Mouse (Mus musculus): ENCODE data around the gene Gm9736. TPM values are rescaled to one million over a fixed set of nuclear protein-coding genes. Genes with fewer than 3 reads are reported as not detected.
"Not testable (repeated sequence)": the region's sequence is repeated elsewhere in the genome, so short reads cannot be mapped to it uniquely, and the experiment has no call there.

Gene Gm9736
- polyA plus RNA-seq, 1 experiment = not detected

DNA sequence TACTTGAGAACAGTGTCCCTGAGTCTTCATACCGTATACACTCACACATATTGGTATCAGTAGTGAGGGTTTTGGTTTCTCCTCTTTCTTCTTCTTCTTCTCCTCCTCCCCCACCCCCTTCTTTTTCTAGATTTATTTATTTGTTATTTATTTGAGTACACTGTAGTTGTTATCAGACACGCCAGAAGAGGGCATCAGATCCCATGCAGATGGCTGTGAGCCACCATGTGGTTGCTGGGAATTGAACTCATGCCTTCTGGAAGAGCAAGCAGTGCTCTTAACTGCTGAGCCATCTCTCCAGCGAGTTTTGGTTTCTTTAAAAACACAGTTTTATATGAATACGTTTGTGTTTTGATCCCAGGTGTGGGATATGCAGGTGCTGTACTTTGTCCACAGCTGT, 22.9 kb downstream of the Gm9736 start:
- no peak for TF ChIP-seq GATA1 (IDR thresholded peaks at IDR 0.05; ENCODE audit: low read length)

DNA sequence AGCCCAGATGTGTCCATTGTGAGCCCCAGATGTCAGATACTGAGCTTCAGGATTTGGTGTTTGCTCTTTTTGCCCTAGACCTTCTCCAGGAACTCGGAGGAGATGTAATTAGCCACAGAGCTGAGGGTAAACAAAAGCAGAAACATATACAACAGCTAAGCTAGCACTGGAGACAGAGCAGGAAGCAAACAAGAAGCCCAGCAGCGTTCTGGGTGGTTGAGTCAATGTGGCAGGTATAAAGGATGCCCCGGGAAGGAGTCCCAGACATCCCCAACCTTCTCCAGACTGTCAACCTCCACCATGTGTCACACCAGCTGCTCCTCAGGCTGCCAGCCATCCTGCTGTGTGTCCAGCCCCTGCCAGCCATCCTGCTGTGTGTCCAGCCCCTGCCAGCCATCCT, 25.0 kb downstream of the Gm9736 start, which contains the start of gene Gm10100:
TSS of gene Gm10100 (plus strand) at position 301 of the 400 bp plus-strand sequence.
- TF ChIP-seq GATA1 (IDR thresholded peaks at IDR 0.05; ENCODE audit: low read length) = no peak

DNA sequence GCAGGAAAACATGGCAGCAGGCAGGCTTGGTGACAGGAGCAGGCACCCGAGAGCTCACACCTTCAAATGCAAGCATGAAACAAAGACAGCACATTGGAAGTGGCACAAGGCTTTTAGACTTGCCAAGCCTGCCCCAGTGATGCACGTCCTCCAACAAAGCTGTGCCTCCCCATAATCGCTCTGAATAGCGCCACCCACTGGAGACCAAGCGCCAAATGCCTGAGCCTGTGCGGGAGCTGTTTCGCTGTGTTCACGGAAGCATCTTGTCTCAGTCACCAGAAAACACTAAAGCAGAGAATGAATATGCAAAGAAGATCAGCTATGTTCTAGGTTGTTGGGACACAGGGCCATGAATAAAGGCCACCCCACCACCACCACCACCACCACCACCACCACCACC, 26.3 kb downstream of the Gm9736 start:
- no peak for TF ChIP-seq GATA1 (IDR thresholded peaks at IDR 0.05; ENCODE audit: low read length)

DNA sequence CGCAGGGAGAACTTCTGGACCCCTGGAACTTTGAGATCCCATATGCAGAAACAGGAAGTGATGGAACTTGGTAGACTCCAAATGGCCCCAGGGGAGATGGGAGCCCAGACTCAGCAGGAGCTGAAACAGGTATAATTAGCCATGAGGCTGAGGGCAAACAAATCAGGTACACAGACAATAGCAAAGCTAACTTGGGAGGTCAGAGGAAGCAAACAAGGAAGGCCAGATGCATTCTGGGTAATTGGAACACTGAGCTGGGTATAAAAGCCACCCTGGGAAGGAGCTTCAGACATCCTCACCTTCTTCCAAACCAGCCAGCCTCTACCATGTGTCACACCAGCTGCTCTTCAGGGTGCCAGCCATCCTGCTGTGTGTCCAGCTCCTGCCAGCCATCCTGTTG, 30.9 kb downstream of the Gm9736 start, which contains the start of gene Krtap12-1:
TSS of gene Krtap12-1 (plus strand) at position 301 of the 400 bp plus-strand sequence.
- not testable (repeated sequence) for TF ChIP-seq GATA1 (IDR thresholded peaks at IDR 0.05; ENCODE audit: low read length)

DNA sequence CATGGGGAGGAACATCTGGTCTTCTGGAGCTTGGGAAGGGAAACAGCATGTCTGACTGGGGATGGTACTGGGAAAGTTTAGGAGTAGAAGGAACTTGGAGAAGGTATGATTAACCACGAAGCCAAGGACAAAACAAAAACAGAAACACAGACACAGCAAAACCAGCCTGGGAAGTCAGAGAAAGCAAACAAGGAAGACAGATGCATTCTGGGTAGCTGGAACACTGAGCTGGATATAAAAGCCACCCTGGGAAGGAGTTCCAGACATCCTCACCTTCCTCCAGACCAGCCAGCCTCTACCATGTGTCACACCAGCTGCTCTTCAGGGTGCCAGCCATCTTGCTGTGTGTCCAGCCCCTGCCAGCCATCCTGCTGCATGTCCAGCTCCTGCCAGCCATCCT, 35.6 kb downstream of the Gm9736 start, which contains the start of gene Gm10142:
TSS of gene Gm10142 (plus strand) at position 301 of the 400 bp plus-strand sequence.
- no peak for TF ChIP-seq GATA1 (IDR thresholded peaks at IDR 0.05; ENCODE audit: low read length)

DNA sequence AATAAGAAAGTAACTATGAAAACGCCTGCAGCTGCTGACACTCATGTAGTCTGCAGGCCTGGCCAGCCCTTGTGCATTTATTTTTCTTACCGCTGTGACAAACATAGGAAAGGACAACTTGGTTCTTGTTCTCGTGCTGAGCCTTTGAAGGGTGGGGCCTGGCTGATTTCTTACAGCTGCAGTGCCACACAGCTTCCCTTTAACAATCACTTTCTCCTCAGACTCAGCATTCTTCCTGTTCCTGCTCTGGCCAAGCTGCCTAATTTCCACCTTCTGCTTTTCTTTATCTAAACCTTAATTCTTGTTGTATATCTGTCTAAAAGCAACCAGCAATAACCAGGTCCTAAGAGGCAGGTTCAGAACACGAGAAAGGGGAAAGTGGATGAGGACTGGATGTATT, 37.4 kb downstream of the Gm9736 start:
- no peak for TF ChIP-seq GATA1 (IDR thresholded peaks at IDR 0.05; ENCODE audit: low read length)

DNA sequence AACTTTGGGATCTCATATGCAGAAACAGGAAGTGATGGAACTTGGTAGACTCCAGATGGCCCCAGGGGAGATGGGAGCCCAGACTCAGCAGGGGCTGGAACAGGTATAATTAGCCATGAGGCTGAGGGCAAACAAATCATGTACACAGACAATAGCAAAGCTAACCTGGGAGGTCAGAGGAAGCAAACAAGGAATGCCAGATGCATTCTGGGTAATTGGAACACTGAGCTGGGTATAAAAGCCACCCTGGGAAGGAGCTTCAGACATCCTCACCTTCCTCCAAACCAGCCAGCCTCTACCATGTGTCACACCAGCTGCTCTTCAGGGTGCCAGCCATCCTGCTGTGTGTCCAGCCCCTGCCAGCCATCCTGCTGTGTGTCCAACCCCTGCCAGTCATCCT, 40.0 kb downstream of the Gm9736 start, which contains the start of gene Gm10024:
TSS of gene Gm10024 (plus strand) at position 301 of the 400 bp plus-strand sequence.
- not testable (repeated sequence) for TF ChIP-seq GATA1 (IDR thresholded peaks at IDR 0.05; ENCODE audit: low read length)

DNA sequence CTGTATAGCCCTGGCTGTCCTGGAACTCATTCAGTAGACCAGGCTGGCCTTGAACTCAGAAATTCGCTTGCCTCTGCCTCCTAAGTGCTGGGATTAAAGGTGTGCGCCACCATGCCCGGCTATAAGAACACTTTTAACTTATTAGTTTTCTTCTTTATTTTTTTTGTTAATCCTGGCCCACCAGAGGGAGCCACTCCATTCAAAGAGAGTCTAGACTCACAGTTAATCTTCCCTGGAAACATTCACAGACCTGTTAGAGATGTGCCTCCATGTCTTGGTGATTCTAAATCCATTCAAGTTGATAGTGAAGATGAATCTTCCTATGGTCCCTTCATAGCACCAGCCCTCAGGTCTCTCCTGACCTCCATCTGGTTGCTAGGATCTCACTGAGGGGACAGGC, 41.3 kb downstream of the Gm9736 start:
- TF ChIP-seq GATA1 (IDR thresholded peaks at IDR 0.05; ENCODE audit: low read length) = no peak

DNA sequence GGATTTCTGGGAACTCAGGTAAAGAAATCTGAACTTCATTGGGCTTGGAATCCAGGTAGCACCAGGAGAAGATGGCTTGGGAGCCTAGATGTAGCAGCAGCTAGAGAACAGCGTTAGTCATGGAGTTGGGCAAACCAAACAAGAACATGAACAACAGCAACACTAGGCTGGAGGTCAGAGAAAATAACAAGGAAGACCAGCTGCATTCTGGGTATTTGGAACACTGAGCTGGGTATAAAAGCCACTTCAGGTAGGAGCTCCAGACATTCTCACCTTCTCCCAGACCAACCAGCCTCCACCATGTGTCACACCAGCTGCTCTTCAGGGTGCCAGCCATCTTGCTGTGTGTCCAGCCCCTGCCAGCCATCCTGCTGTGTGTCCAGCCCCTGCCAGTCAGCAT, 44.8 kb downstream of the Gm9736 start, which contains the start of gene Gm10272:
TSS of gene Gm10272 (plus strand) at position 301 of the 400 bp plus-strand sequence.
- no peak for TF ChIP-seq GATA1 (IDR thresholded peaks at IDR 0.05; ENCODE audit: low read length)

Other genes starting within 250 kb of the Gm9736 start
- 128 and 179 TPM in 2 replicates for gene Fam207a, start 235.6 kb downstream of the Gm9736 start, polyA plus RNA-seq (2012)
- 0.90 and 3.8 TPM in 2 replicates for gene Itgb2, start 221.1 kb downstream of the Gm9736 start, polyA plus RNA-seq (2012)
- gene Pttg1ip, start 169.6 kb downstream of the Gm9736 start, polyA plus RNA-seq (2012) = 101 and 130 TPM in 2 replicates
- 166 and 172 TPM in 2 replicates for gene Sumo3, start 145.3 kb downstream of the Gm9736 start, polyA plus RNA-seq (2012)
- gene Gm49325, start 145.2 kb downstream of the Gm9736 start, polyA plus RNA-seq (2012) = 0.54 TPM in 1 of 2 replicates, not detected in the other
- gene Ube2g2, start 129.1 kb downstream of the Gm9736 start, polyA plus RNA-seq (2012) = 30.8 and 39.8 TPM in 2 replicates
- gene Tspear, start 64.8 kb downstream of the Gm9736 start, polyA plus RNA-seq (2012) = not detected in 2 replicates
- gene Gm19402, start 60.6 kb downstream of the Gm9736 start, polyA plus RNA-seq (2012) = not detected in 2 replicates
- gene Gm9508, start 54.1 kb downstream of the Gm9736 start, polyA plus RNA-seq (2012) = not detected in 2 replicates
- gene Gm10272, start 44.7 kb downstream of the Gm9736 start, polyA plus RNA-seq (2012) = not detected in 2 replicates
- not detected in 2 replicates for gene Gm10024, start 39.9 kb downstream of the Gm9736 start, polyA plus RNA-seq (2012)
- gene Gm10142, start 35.5 kb downstream of the Gm9736 start, polyA plus RNA-seq (2012) = not detected in 2 replicates
- gene Krtap12-1, start 30.8 kb downstream of the Gm9736 start, polyA plus RNA-seq (2012) = not detected in 2 replicates
- gene Gm10100, start 24.9 kb downstream of the Gm9736 start, polyA plus RNA-seq (2012) = not detected in 2 replicates
- not detected in 2 replicates for gene Gm18596, start 8.7 kb downstream of the Gm9736 start, polyA plus RNA-seq (2012)
- gene Gm3233, start 8.3 kb upstream of the Gm9736 start, polyA plus RNA-seq (2012) = not detected in 2 replicates
- not detected in 2 replicates for gene Gm3238, start 20.0 kb upstream of the Gm9736 start, polyA plus RNA-seq (2012)
- not detected in 2 replicates for gene Gm7138, start 25.6 kb upstream of the Gm9736 start, polyA plus RNA-seq (2012)
- gene Gm3250, start 31.2 kb upstream of the Gm9736 start, polyA plus RNA-seq (2012) = not detected in 2 replicates
- not detected in 2 replicates for gene Gm7137, start 36.8 kb upstream of the Gm9736 start, polyA plus RNA-seq (2012)
- not detected in 2 replicates for gene Gm9639, start 43.7 kb upstream of the Gm9736 start, polyA plus RNA-seq (2012)
- not detected in 2 replicates for gene Gm19668, start 47.8 kb upstream of the Gm9736 start, polyA plus RNA-seq (2012)
- not detected in 2 replicates for gene Gm9507, start 60.5 kb upstream of the Gm9736 start, polyA plus RNA-seq (2012)
- gene Gm2696, start 63.3 kb upstream of the Gm9736 start, polyA plus RNA-seq (2012) = not detected in 2 replicates
- not detected in 2 replicates for gene Krtap10-4, start 75.7 kb upstream of the Gm9736 start, polyA plus RNA-seq (2012)
- not detected in 2 replicates for gene Krtap10-10, start 84.6 kb upstream of the Gm9736 start, polyA plus RNA-seq (2012)
- not detected in 2 replicates for gene Gm36176, start 95.4 kb upstream of the Gm9736 start, polyA plus RNA-seq (2012)
- gene Gm10318, start 101.5 kb upstream of the Gm9736 start, polyA plus RNA-seq (2012) = not detected in 2 replicates
- not detected in 2 replicates for gene Gm3285, start 110.6 kb upstream of the Gm9736 start, polyA plus RNA-seq (2012)
- not detected in 2 replicates for gene Lrrc3, start 151.2 kb upstream of the Gm9736 start, polyA plus RNA-seq (2012)
- gene Trpm2, start 219.2 kb upstream of the Gm9736 start, polyA plus RNA-seq (2012) = not detected in 2 replicates
- gene 1810043G02Rik, start 227.2 kb upstream of the Gm9736 start, polyA plus RNA-seq (2012) = 27.6 and 27.7 TPM in 2 replicates

Data from G1E-ER4 (cell line).